Mouse (Mus musculus) bone marrow macrophage, adult 2 months (primary cell): Measurements from ENCODE around the gene Hydin.

ENCODE experiments used
- CTCF ChIP-seq: IDR thresholded peaks from 2 replicates; pipeline ENCODE4 v1.5.1; 2012; ENCODE audit warnings: low read depth, mild to moderate bottlenecking, low read length, moderate library complexity
- POLR2A ChIP-seq: IDR thresholded peaks from 2 replicates; pipeline ENCODE4 v1.6.1; 2012; ENCODE audit warnings: mild to moderate bottlenecking, low read depth, low read length, borderline replicate concordance

- TF ChIP-seq CTCF: no peak
- TF ChIP-seq POLR2A: no peak
Observed at GRCm38 (mm10) chr8:110501330-110501729, 234.6 kb downstream of the Hydin start.
